ENCODE assay signal across 8 mouse cellular contexts in genomic region chr1:59480821-59481455, GRCm38 (mm10). TPM values are rescaled to one million over a fixed set of nuclear protein-coding genes. Genes with fewer than 3 reads are reported as not detected.
DNase-seq lines count a peak whose midpoint lies in the region; ATAC-seq lines count a peak whose summit lies in the region.

No protein-coding gene starts in this region.

- peaks cover 31% of the 10 kb centered on the region for H3K79me2 ChIP-seq in macrophage (ENCODE audit: inconsistent target)

- under 1% methylated on average over 23 of the region's 23 CpGs for WGBS in embryonic facial prominence, embryonic 12.5 days
- 5% methylated on average over 23 of the region's 23 CpGs for WGBS in intestine, embryonic 16.5 days
- WGBS in macrophage (ENCODE audit: missing documents) = 15% methylated on average over 22 of the region's 23 CpGs

- peak; percentile 20 for DNase-seq in ovary, postnatal 36 days (ENCODE audit: low spot score)
- DNase-seq in ovary, adult 18-20 months (ENCODE audit: low spot score) = no peak
- no peak for DNase-seq in left cerebral cortex, postnatal 10 days (ENCODE audit: extremely low spot score in 1 of 2, low spot score in 2 of 2)
- no peak for DNase-seq in natural killer cell, adult 2 months (ENCODE audit: low spot score in 2 of 2)

- peak overlapping the region; percentile 95 for H3K4me2 ChIP-seq in embryonic facial prominence, embryonic 12.5 days (replicated peaks)
- H3K4me2 ChIP-seq in intestine, embryonic 16.5 days (ENCODE audit: low read depth, low read length) = peak overlapping the region; percentile 87

- intact Hi-C loops in left cerebral cortex, postnatal 10 days (cut with DNase I) = loop anchor here (5.0 kb wide), 1 partner anchor 169 kb away; no protein-coding TSS in a partner anchor

- H3K4me3 ChIP-seq in embryonic facial prominence, embryonic 12.5 days = peak overlapping the region; percentile 31
- peak overlapping the region; percentile 78 for H3K4me3 ChIP-seq in intestine, embryonic 16.5 days (ENCODE audit: low read length)
- H3K4me3 ChIP-seq in macrophage (ENCODE audit: inconsistent target) = peak overlapping the region; percentile 34

- H3K9me3 ChIP-seq in embryonic facial prominence, embryonic 12.5 days = no peaks in the 10 kb centered on the region
- H3K9me3 ChIP-seq in intestine, embryonic 16.5 days (ENCODE audit: control insufficient read depth, low read length) = no peaks in the 10 kb centered on the region

- peak overlapping the region; percentile 98 for H3K27ac ChIP-seq in embryonic facial prominence, embryonic 12.5 days
- peak overlapping the region; percentile 97 for H3K27ac ChIP-seq in intestine, embryonic 16.5 days (ENCODE audit: low read length)
- peak overlapping the region; percentile 94 for H3K27ac ChIP-seq in macrophage

- peaks cover 23% of the 10 kb centered on the region for H3K4me1 ChIP-seq in embryonic facial prominence, embryonic 12.5 days
- peaks cover 20% of the 10 kb centered on the region for H3K4me1 ChIP-seq in intestine, embryonic 16.5 days (ENCODE audit: control insufficient read depth, insufficient read depth, low read length)

- ATAC-seq in embryonic facial prominence, embryonic 12.5 days (ENCODE audit: insufficient number of reproducible peaks, insufficient read depth, low FRiP score, low TSS enrichment) = no peak
- no peak for ATAC-seq in intestine, embryonic 16.5 days
- ATAC-seq in CD4-positive, CD25-positive, alpha-beta regulatory T cell, adult 4 months = no peak

- H3K9ac ChIP-seq in embryonic facial prominence, embryonic 12.5 days = peak overlapping the region; percentile 54
- H3K9ac ChIP-seq in intestine, embryonic 16.5 days (ENCODE audit: low read depth, low read length) = peak overlapping the region; percentile 67

- H3K36me3 ChIP-seq in embryonic facial prominence, embryonic 12.5 days = no peaks in the 10 kb centered on the region
- H3K36me3 ChIP-seq in intestine, embryonic 16.5 days (ENCODE audit: control insufficient read depth, insufficient read depth, low read length) = no peaks in the 10 kb centered on the region
- H3K36me3 ChIP-seq in macrophage (ENCODE audit: inconsistent target) = peaks cover 6% of the 10 kb centered on the region; the same call in 1 of the 2 replicates

- no peaks in the 10 kb centered on the region for H3K27me3 ChIP-seq in embryonic facial prominence, embryonic 12.5 days
- no peaks in the 10 kb centered on the region for H3K27me3 ChIP-seq in intestine, embryonic 16.5 days (replicated peaks; ENCODE audit: control insufficient read depth, insufficient read depth, low read length)

RNA-seq across cellular contexts. Expression of gene Fzd7, which starts 1.3 kb away (rescaled TPM):
- 26.3 and 28.5 TPM in 2 replicates for polyA plus RNA-seq in embryonic facial prominence, embryonic 12.5 days (2016; fragmentation: Nextera tagmentation; extraction: Ambion mirVana)
- polyA plus RNA-seq in intestine, embryonic 16.5 days (2015; fragmentation: Nextera tagmentation; extraction: Ambion mirVana) = 3.4 and 3.8 TPM in 2 replicates
- total RNA-seq in macrophage (2018; cell fraction: chromatin; rRNA removed) = 10 to 100 TPM in 11 of 26 experiments, 1 to 10 TPM in 15; 3.2 to 47.8 (median 9.5) TPM
- total RNA-seq in macrophage (2018; cell fraction: cytosol; rRNA removed) = 10 to 100 TPM in 21 of 26 experiments, 1 to 10 TPM in 5; 7.5 to 50.3 (median 11.1) TPM
- 10 to 100 TPM; 12.1 to 74.1 (median 22.2) TPM for total RNA-seq in macrophage (2018; cell fraction: nucleus; rRNA removed)
- polyA plus RNA-seq in macrophage (2018) = 7.0 to 17.2 TPM (median 14.8 TPM) in 3 replicates
- total RNA-seq in left cerebral cortex, postnatal 10 days (2021) = 1 to 10 TPM; 5.4 to 6.1 TPM
- not detected for polyA plus RNA-seq in CD4-positive, CD25-positive, alpha-beta regulatory T cell, adult 4 months (2017; shearing (Covaris generic))

RNA-seq across cellular contexts. Expression of gene Gm973, which starts 35.1 kb away (rescaled TPM):
- polyA plus RNA-seq in embryonic facial prominence, embryonic 12.5 days (2016; fragmentation: Nextera tagmentation; extraction: Ambion mirVana) = 0.67 and 0.82 TPM in 2 replicates
- polyA plus RNA-seq in intestine, embryonic 16.5 days (2015; fragmentation: Nextera tagmentation; extraction: Ambion mirVana) = 0.37 and 0.49 TPM in 2 replicates
- total RNA-seq in macrophage (2018; cell fraction: chromatin; rRNA removed) = not detected
- total RNA-seq in macrophage (2018; cell fraction: cytosol; rRNA removed) = under 1 TPM in 1 of 26 experiments, not detected in 25; 0.19 TPM
- not detected for total RNA-seq in macrophage (2018; cell fraction: nucleus; rRNA removed)
- polyA plus RNA-seq in macrophage (2018) = not detected in 3 replicates
- total RNA-seq in left cerebral cortex, postnatal 10 days (2021) = 1 to 10 TPM; 4.6 to 4.8 TPM
- polyA plus RNA-seq in CD4-positive, CD25-positive, alpha-beta regulatory T cell, adult 4 months (2017; shearing (Covaris generic)) = 1 to 10 TPM; 1.1 to 2.2 TPM
